Mouse (Mus musculus) heart, adult 2 months (tissue): ENCODE data around the gene Iglon5. TPM values are rescaled to one million over a fixed set of nuclear protein-coding genes. Genes with fewer than 3 reads are reported as not detected.

Experiments used
- DNase-seq, 2 experiments: peaks; one replicate each; pipeline ENCODE4 v3.0.0; 2021
- H3K27ac ChIP-seq: fragments of 200-600 bp; 2 replicates; pipeline ENCODE4 v1.8.1; 2022
- H3K27me3 ChIP-seq: fragments of 200-500 bp; 2 replicates; pipeline ENCODE4 v1.6.1; 2012; ENCODE audit warnings: mild to moderate bottlenecking, low read length, inconsistent platforms, mixed read lengths; ENCODE audit not compliant: control insufficient read depth, insufficient read depth
- H3K36me3 ChIP-seq: fragments of 200-500 bp; 2 replicates; pipeline ENCODE4 v1.6.1; 2012; ENCODE audit warnings: low read length, inconsistent platforms; ENCODE audit not compliant: control insufficient read depth, insufficient read depth
- H3K4me1 ChIP-seq: fragments of 200-500 bp; 2 replicates; pipeline ENCODE4 v1.6.1; 2011; ENCODE audit warnings: low read length; ENCODE audit not compliant: control insufficient read depth, insufficient read depth
- H3K4me3 ChIP-seq: fragments of 200-600 bp; 2 replicates; pipeline ENCODE4 v1.8.1; 2022
- H3K79me2 ChIP-seq: fragments of 200-500 bp; replicated peaks from 2 replicates; pipeline ENCODE4 v1.6.1; 2012; ENCODE audit warnings: mild to moderate bottlenecking, inconsistent platforms, low read length, moderate library complexity, mixed read lengths; ENCODE audit not compliant: control insufficient read depth, insufficient read depth
- H3K9ac ChIP-seq: fragments of 200-500 bp; 2 replicates; pipeline ENCODE4 v1.6.1; 2012; ENCODE audit warnings: low read depth, mild to moderate bottlenecking, control low read depth, inconsistent platforms, low read length, mixed read lengths
- CTCF ChIP-seq: fragments of 200-600 bp; IDR thresholded peaks from 2 replicates; pipeline ENCODE4 v1.8.1; 2022; ENCODE audit warnings: antibody characterized with exemption, mild to moderate bottlenecking, moderate library complexity
- EP300 ChIP-seq: fragments of 200-500 bp; IDR thresholded peaks from 2 replicates; pipeline ENCODE4 v1.6.1; 2011; ENCODE audit warnings: low read depth, low read length, control low read depth; ENCODE audit not compliant: insufficient read depth
- POLR2A ChIP-seq: fragments of 200-500 bp; IDR thresholded peaks from 2 replicates; pipeline ENCODE4 v1.6.1; 2011; ENCODE audit warnings: mild to moderate bottlenecking, low read depth, low read length, control low read depth; ENCODE audit not compliant: insufficient read depth
- WGBS: fragments of 180-500 bp; shearing (Covaris S2); methylation state at CpG from one replicate; pipeline ENCODE4 v1.1.7; 2018; 5-methylcytosine and 5-hydroxymethylcytosine counted together
- intact Hi-C: fragments of 180-260 bp; cut with DNase I; formaldehyde crosslinking; loops from one replicate; pipeline ENCODE4 v1.15.1; 2025
- polyA plus RNA-seq: library from polyadenylated mRNA; depleted of rRNA; stranded (reverse); fragments of >200 nt; gene quantifications from 2 replicates; pipeline ENCODE4 v1.2.3, GENCODE M21; 2012
- total RNA-seq, 2 experiments: library from RNA; stranded (reverse); gene quantifications; 2 replicates each; pipeline ENCODE4 v1.2.3; 2021

The Iglon5 gene
- total and polyA plus RNA-seq, 3 experiments = 0.14 to 0.78 (median 0.16) TPM

DNA sequence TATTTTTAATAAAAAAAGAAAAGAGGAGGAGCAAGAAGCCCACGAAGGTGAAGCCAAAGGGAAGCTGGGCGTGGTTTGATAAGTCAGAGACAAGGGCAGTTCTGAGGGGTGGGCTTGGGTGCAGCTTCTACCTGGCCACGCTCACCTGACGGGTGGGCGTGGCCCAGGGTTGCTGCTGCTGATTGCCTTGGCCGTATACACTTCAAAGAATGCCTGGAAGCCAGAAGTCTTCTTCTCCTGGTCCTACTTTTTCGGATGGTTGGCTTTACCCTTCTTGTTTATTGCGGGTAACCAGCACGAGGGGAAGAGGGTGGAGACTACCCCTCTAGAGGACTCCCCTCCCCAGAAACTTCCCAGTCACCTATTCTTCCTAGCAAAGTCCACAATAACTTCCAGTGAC lies 47.2 kb downstream of the Iglon5 start:
- Histone ChIP-seq H3K79me2 (no peaks in the 10 kb centered on the region), H3K36me3 (no peaks in the 10 kb centered on the region), H3K27me3 (no peaks in the 10 kb centered on the region), H3K9ac (peak overlapping the region; percentile 70), H3K27ac (peak overlapping the region; percentile 98), H3K4me1 (peaks cover under 1% of the 10 kb centered on the region; the same call in 1 of the 2 replicates), H3K4me3 (peak overlapping the region; percentile 55)
- WGBS = 30% methylated on average over 9 of the region's 9 CpGs
- intact Hi-C loops = loop anchor here (5.0 kb wide), 2 partner anchors 130 to 230 kb away; partner anchors contain the start of genes Ctu1 and Zfp715
- DNase-seq = no peak
- no peak for TF ChIP-seq POLR2A
- no peak for TF ChIP-seq EP300
- no peak for TF ChIP-seq CTCF

DNA sequence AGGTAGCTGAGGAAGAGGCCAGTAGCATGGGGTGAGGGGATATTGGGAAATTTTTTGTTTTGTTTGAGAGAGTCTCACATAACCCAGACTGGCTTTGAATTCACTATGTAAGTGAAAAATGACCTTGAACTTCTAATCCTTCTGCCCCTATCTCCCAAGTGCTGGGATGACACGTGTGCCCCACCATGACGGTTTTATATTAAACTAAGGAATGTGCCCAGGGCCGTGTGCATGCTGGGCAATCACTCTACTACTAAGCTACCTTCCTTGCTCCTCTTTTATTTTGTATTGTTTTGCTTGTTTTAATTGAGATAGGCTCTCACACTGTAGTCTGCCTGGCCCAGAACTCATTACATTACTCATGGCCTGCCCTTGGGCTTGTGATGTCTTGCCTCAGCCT lies 48.8 kb downstream of the Iglon5 start:
- Histone ChIP-seq H3K79me2 (no peaks in the 10 kb centered on the region), H3K36me3 (no peaks in the 10 kb centered on the region), H3K9ac (no peak overlapping the region), H3K4me3 (no peak overlapping the region), H3K4me1 (no peaks in the 10 kb centered on the region; the same call in 1 of the 2 replicates), H3K27ac (no peak overlapping the region), H3K27me3 (no peaks in the 10 kb centered on the region)
- WGBS = 91% methylated on average over 3 of the region's 3 CpGs
- no peak for DNase-seq
- no peak for TF ChIP-seq POLR2A
- no peak for TF ChIP-seq CTCF
- no peak for TF ChIP-seq EP300
- intact Hi-C loops = loop anchor here (5.0 kb wide), 2 partner anchors 129 to 231 kb away; partner anchors contain the start of genes Ctu1 and Zfp715

DNA sequence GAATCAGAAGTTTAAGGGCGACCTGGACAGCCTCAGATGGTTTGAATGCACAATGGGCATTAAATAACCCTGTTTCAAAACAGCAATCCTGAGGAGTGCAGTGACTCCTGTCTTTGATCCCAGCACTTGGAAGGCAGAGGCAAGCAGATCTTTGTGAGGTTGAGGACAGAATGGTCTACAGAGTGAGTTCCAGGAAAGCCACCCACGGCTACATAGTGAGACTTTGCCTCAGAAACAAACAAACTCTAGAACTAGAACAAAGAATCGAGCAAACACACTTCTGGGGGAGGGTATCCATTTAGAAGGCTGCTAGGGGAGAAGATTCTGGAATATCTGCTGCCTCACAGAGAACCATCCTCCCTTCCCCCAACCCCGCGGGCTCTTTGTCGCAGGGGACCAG lies 49.4 kb downstream of the Iglon5 start, which contains the start of gene Cldnd2:
Gene Cldnd2, plus strand, starts transcription at position 301 of the 400 bp plus-strand sequence.
- Histone ChIP-seq H3K9ac (no peak within 1 kb of the TSS), H3K4me1 (no peaks in the 10 kb centered on the region; the same call in 1 of the 2 replicates), H3K79me2 (no peaks in the 10 kb centered on the region), H3K27ac (no peak within 1 kb of the TSS), H3K27me3 (no peaks in the 10 kb centered on the region), H3K36me3 (no peaks in the 10 kb centered on the region), H3K4me3 (no peak within 1 kb of the TSS)
- TF ChIP-seq POLR2A (no peak), EP300 (no peak), CTCF (no peak)
- intact Hi-C loops = loop anchor here (5.0 kb wide), 2 partner anchors 128 to 232 kb away; partner anchors contain the start of genes Ctu1 and Zfp715
- 80% methylated on average over 6 of the region's 6 CpGs for WGBS
- DNase-seq = no peak

DNA sequence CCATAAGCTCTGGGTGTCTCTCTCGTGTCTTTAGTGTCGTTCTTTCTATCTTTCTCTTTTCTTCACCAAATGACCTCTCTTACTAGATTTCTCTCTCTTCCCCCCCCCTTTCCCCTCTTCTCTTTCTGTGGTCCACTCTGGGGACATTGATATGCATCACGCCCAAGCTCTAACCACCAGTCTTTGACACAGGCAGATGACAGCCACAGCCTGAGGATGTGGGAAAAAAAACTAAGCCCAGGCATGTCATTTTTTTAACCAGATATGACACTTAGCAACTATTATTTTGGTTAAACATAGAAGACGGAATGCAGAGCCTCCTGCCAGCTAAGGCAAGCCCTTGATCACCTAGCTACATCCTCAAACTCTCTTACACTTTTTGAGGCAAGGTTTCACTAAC lies 51.3 kb downstream of the Iglon5 start:
- TF ChIP-seq EP300 (no peak), CTCF (no peak), POLR2A (no peak)
- 71% methylated on average over 4 of the region's 4 CpGs for WGBS
- H3K4me1 ChIP-seq = no peaks in the 10 kb centered on the region

DNA sequence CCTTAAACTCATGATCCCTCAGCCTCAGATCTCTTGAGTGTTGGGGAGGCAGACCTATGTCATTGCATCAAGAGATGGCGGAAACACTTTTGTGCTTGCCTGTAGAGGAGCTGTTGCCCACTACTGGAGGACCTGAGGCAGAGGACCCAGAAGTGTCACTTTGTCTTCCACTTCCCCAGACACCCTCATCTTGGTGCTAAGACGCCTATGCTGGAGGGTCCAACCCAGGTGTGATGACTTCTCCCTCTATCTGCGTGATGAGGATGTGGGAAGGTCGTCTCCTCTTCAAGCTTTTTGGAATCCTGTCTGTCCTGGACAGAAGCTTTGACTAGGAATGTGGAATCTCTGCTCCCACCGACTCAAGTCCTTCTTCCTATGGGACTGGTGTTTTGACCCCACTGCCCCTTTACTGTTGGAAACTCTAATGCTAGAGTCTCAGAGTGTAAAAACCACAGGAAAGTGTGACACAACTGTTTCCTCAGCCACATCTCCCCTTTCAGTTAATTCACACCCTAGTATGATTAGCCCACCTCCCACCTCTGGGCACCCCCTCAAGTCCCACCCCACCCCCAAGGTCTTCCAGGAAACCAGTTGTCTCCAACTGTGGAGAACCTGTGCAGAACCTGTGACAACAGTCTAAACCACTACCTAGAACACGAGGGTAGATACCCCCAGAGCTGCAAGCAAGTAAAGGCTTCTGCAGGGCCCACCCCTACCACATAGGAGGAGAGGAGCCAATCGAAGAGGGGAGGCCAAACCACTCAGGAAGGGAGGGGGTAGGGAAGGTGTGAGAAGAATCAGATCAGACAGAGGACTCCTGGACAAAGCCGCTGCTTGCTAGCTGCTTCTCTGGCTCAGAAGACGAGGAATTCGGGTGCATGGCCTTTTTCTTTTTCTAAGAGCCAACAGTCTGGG lies 53.3 kb downstream of the Iglon5 start, which contains the start of gene Nkg7:
Gene Nkg7, plus strand, starts transcription at position 733 of the 915 bp plus-strand sequence.
- Histone ChIP-seq H3K27me3 (no peaks in the 10 kb centered on the region), H3K4me3 (no peak within 1 kb of the TSS), H3K79me2 (no peaks in the 10 kb centered on the region), H3K36me3 (no peaks in the 10 kb centered on the region), H3K4me1 (no peaks in the 10 kb centered on the region), H3K27ac (no peak within 1 kb of the TSS), H3K9ac (no peak within 1 kb of the TSS)
- TF ChIP-seq CTCF (no peak), POLR2A (no peak), EP300 (no peak)
- 70% methylated on average over 10 of the region's 10 CpGs for WGBS
- intact Hi-C loops = no loop called here
- DNase-seq = no peak

More for the DNA sequence above, 51.3 kb downstream of the Iglon5 start:
- H3K36me3 ChIP-seq = no peaks in the 10 kb centered on the region
- H3K27me3 ChIP-seq = no peaks in the 10 kb centered on the region
- no peak overlapping the region for H3K27ac ChIP-seq
- H3K9ac ChIP-seq = no peak overlapping the region
- DNase-seq = no peak
- no peaks in the 10 kb centered on the region for H3K79me2 ChIP-seq
- H3K4me3 ChIP-seq = no peak overlapping the region
- intact Hi-C loops = no loop called here
